Mouse (Mus musculus) liver, adult 2 months (tissue): Measurements from ENCODE around the gene Nts. TPM values are rescaled to one million over a fixed set of nuclear protein-coding genes. Genes with fewer than 3 reads are reported as not detected.

Experiments used
- DNase-seq: peaks from one replicate; pipeline ENCODE4 v3.0.0-alpha.2; 2011; ENCODE audit warnings: low read depth, low spot score; ENCODE audit errors: extremely low read depth
- H3K27ac ChIP-seq: fragments of 200-500 bp; replicated peaks from 2 replicates; pipeline ENCODE4 v1.5.1; 2012; ENCODE audit warnings: low read depth, mild to moderate bottlenecking, control low read depth, inconsistent platforms, low read length; ENCODE audit not compliant: insufficient read depth
- H3K27me3 ChIP-seq: fragments of 200-500 bp; 2 replicates; pipeline ENCODE4 v1.6.1; 2012; ENCODE audit warnings: mild to moderate bottlenecking, moderate library complexity, low read length, inconsistent platforms; ENCODE audit not compliant: control insufficient read depth, insufficient read depth
- H3K36me3 ChIP-seq: fragments of 200-500 bp; 2 replicates; pipeline ENCODE4 v1.6.1; 2012; ENCODE audit warnings: low read length, inconsistent platforms; ENCODE audit not compliant: control insufficient read depth, insufficient read depth
- H3K4me1 ChIP-seq: fragments of 200-500 bp; 2 replicates; pipeline ENCODE4 v1.6.1; 2011; ENCODE audit warnings: low read length; ENCODE audit not compliant: control insufficient read depth, insufficient read depth
- H3K4me3 ChIP-seq: fragments of 200-500 bp; 2 replicates; pipeline ENCODE4 v1.5.1; 2011; ENCODE audit warnings: low read depth, mild to moderate bottlenecking, control low read depth, low read length, moderate library complexity; ENCODE audit not compliant: insufficient read depth
- H3K79me2 ChIP-seq: fragments of 200-500 bp; 2 replicates; pipeline ENCODE4 v1.6.1; 2012; ENCODE audit warnings: inconsistent platforms, mild to moderate bottlenecking, low read length, moderate library complexity; ENCODE audit not compliant: control insufficient read depth, insufficient read depth
- H3K9ac ChIP-seq: fragments of 200-500 bp; 2 replicates; pipeline ENCODE4 v1.6.1; 2012; ENCODE audit warnings: low read depth, mild to moderate bottlenecking, control low read depth, inconsistent platforms, low read length
- CTCF ChIP-seq: fragments of 200-500 bp; IDR thresholded peaks from 2 replicates; pipeline ENCODE4 v1.5.1; 2011; ENCODE audit warnings: low read depth, low read length, control low read depth
- POLR2A ChIP-seq: fragments of 200-500 bp; IDR thresholded peaks from 2 replicates; pipeline ENCODE4 v1.6.1; 2011; ENCODE audit warnings: low read length, control low read depth; ENCODE audit not compliant: insufficient read depth; ENCODE audit errors: extremely low read depth
- WGBS: fragments of 180-500 bp; shearing (Covaris S2); methylation state at CpG from one replicate; pipeline ENCODE4 v1.1.7; 2018; 5-methylcytosine and 5-hydroxymethylcytosine counted together
- polyA plus RNA-seq: library from polyadenylated mRNA; depleted of rRNA; stranded (reverse); fragments of >200 nt; gene quantifications from 2 replicates; pipeline ENCODE4 v1.2.3, GENCODE M21; 2012; rRNA removed
- total RNA-seq: library from RNA; depleted of rRNA; stranded (reverse); fragments of >200 nt; gene quantifications from 2 replicates; pipeline ENCODE4 v1.2.3, GENCODE M21; 2014; rRNA removed

Nts gene
- total RNA-seq (0.09 TPM in 1 of 2 replicates, not detected in the other), polyA plus RNA-seq (not detected in 2 replicates)

DNA sequence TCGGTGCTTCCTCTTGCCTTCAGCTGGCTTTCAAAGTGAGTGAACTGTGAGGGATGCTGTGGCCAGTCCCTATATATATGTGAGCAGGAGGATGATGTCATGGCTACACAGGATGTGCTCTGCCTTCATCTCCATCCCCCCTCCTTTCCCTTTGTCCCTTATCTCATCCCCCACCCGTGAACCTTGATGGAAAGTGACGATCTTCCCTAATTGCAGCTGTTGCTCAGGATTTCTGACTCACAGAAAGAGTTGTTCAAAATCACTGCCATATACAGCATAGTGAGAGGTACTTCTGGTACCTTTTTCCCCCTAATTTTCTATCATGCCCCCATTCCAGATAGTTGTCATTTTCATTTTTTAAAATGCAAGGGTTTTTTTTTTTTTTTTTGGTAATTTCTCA is at the start of gene Nts:
Gene Nts, minus strand, starts transcription at position 101 of the 400 bp plus-strand sequence.
- H3K36me3 ChIP-seq, result no peaks in the 10 kb centered on the region
- TF ChIP-seq CTCF (no peak), POLR2A (no peak)
- H3K4me1 ChIP-seq, result no peaks in the 10 kb centered on the region
- no peaks in the 10 kb centered on the region for H3K79me2 ChIP-seq
- no peak within 1 kb of the TSS for H3K27ac ChIP-seq
- no peak within 1 kb of the TSS for H3K9ac ChIP-seq
- no peak for DNase-seq
- no peaks in the 10 kb centered on the region for H3K27me3 ChIP-seq
- WGBS, result 20% methylated on average over 3 of the region's 3 CpGs
- H3K4me3 ChIP-seq, result no peak within 1 kb of the TSS

DNA sequence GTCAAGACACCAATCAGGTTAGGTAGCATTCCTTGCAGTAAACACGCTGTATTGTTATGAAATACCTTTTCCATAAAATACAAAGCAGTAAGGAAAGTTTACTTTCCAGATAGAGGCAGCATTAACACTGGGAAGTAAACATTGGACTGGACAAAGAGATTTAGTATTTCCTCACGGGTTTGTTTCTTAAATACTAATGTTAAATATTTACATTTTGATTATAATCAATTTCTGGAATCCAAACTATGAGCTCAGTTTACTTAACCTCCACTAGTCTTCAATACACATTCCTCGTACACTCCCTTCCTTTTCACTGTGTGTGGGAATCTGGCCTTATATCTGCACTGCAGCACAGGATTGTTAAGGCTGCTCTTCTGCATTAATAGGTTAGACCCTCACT is 37.6 kb upstream of the Nts start:
- no peaks in the 10 kb centered on the region for H3K79me2 ChIP-seq
- no peak overlapping the region for H3K9ac ChIP-seq
- WGBS, result 39% methylated on average over 3 of the region's 3 CpGs
- no peak for DNase-seq
- H3K27ac ChIP-seq, result no peak overlapping the region
- TF ChIP-seq CTCF (no peak), POLR2A (no peak)
- H3K4me1 ChIP-seq, result no peaks in the 10 kb centered on the region
- no peaks in the 10 kb centered on the region for H3K27me3 ChIP-seq
- H3K4me3 ChIP-seq, result no peak overlapping the region
- no peaks in the 10 kb centered on the region for H3K36me3 ChIP-seq

DNA sequence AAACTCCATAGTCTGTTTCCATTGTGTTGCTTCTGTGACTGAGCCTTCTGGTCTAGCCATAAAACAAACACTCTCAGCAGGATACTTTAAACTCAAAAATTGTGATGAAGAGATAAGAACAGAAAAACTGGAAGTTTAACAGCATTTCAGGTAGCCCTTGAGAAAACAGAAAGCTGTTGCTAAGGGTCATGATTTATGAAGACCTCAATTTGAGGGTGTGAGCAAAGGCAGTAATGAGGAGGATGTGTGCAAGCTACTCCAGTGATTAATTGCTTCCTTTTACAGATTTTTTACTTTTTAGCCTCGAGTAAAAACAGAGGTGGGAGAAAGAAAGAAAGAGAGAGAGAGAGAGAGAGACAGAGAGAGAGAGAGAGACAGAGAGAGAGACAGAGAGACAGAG is 23.9 kb upstream of the Nts start:
- no peak overlapping the region for H3K4me3 ChIP-seq
- DNase-seq, result no peak
- no peak overlapping the region for H3K9ac ChIP-seq
- no peaks in the 10 kb centered on the region for H3K36me3 ChIP-seq
- no peaks in the 10 kb centered on the region for H3K4me1 ChIP-seq
- no peaks in the 10 kb centered on the region for H3K27me3 ChIP-seq
- TF ChIP-seq POLR2A, result no peak
- no peak for TF ChIP-seq CTCF
- H3K27ac ChIP-seq, result no peak overlapping the region
- WGBS, result 23% methylated on average over 1 of the region's 1 CpGs
- no peaks in the 10 kb centered on the region for H3K79me2 ChIP-seq

DNA sequence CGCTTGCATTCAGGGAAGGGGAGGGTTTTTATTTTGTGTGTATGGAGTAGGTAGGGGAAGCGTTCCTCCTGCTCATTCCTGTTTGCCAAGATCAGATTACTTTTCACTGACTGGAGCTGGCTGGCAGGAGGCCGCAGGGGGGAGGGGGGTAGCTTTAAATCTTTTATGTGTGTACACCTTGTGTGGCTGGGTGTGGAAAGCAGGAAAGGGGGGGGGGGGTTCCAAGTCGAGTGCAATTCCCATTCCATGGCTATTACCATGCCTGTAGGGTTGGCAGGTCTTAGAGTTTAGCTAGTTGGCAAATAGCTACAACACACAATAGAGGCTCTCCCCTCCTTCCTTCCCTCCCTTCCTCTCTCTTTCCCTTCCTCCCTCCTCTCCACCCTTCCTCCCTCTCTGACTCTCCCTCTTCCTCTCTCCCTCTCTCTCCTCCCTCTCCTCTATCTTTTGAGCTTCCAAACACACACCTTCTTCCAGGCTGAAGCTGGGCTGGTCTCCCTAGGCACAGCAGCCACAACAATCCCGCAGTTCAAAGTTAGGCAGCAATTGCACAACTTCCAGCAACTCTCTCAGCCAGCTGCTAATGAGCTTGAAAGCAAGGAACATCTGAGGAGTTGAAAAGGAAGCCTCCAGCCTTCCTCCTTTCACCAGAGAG is 21.6 kb upstream of the Nts start, which contains the start of gene Rassf9:
Gene Rassf9, plus strand, starts transcription at position 416 of the 655 bp plus-strand sequence.
- no peak for TF ChIP-seq POLR2A
- no peak for TF ChIP-seq CTCF

DNA sequence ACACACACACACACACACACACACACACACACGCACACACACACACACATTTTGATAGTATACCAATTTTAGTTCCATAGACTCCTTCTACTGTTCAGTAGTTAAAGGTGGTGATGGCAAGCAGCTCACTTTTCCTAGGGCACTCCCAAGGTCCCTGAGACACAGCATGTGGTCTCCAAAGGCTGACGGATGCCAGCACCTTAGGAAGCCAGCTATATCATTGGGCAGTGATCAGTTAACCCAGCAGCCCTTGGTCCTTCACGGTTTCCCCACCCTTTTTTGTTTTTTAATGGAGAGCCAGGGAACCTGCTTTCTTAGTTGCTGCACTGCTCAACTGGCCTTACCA is 21.1 kb upstream of the Nts start:
- Histone ChIP-seq H3K4me3 (no peak overlapping the region), H3K4me1 (no peaks in the 10 kb centered on the region), H3K9ac (no peak overlapping the region), H3K27me3 (no peaks in the 10 kb centered on the region), H3K27ac (no peak overlapping the region), H3K79me2 (no peaks in the 10 kb centered on the region), H3K36me3 (no peaks in the 10 kb centered on the region)
- 52% methylated on average over 3 of the region's 3 CpGs for WGBS
- DNase-seq, result no peak
- TF ChIP-seq POLR2A, result no peak
- no peak for TF ChIP-seq CTCF

More for the DNA sequence above, 21.6 kb upstream of the Nts start, which contains the start of gene Rassf9:
- Histone ChIP-seq H3K79me2 (no peaks in the 10 kb centered on the region), H3K4me3 (no peak within 1 kb of the TSS), H3K36me3 (no peaks in the 10 kb centered on the region), H3K9ac (no peak within 1 kb of the TSS), H3K27ac (no peak within 1 kb of the TSS), H3K4me1 (no peaks in the 10 kb centered on the region), H3K27me3 (no peaks in the 10 kb centered on the region)
- 12% methylated on average over 5 of the region's 5 CpGs for WGBS
- DNase-seq, result no peak

DNA sequence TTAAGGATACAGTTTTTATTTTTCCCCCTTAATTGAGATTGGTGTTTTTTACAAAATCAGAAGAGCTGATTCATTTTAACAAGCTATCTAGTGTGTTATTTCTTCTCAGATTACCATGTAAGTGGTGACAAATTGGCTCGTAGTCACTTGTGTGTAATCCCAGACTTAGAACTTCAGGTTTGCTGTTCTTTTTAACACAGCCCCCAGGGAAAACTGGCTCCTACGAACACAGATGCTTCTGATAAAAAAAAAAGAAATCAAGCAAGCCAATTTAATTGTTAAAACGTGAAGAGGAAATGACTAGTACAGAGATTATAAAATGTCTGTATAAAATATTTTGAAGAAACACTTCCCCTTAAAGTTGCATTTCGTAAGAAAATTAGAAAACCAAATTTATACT is 17.1 kb upstream of the Nts start:
- TF ChIP-seq POLR2A (no peak), CTCF (no peak)
- H3K79me2 ChIP-seq, result no peaks in the 10 kb centered on the region
- no peak overlapping the region for H3K4me3 ChIP-seq
- H3K36me3 ChIP-seq, result no peaks in the 10 kb centered on the region
- no peaks in the 10 kb centered on the region for H3K4me1 ChIP-seq
- H3K27ac ChIP-seq, result no peak overlapping the region
- H3K9ac ChIP-seq, result no peak overlapping the region
- no peak for DNase-seq
- 67% methylated on average over 4 of the region's 4 CpGs for WGBS
- no peaks in the 10 kb centered on the region for H3K27me3 ChIP-seq
